Mouse (Mus musculus) neural tube, embryonic 12.5 days (tissue): Measurements from ENCODE around the gene Rnf166. TPM values are rescaled to one million over a fixed set of nuclear protein-coding genes. Genes with fewer than 3 reads are reported as not detected.

Experiments
- ATAC-seq: fragments of 200-750 bp; cut with Nextera tagmentation; 2 replicates; pipeline ENCODE4 v1.8.0; 2017; ENCODE audit warnings: low read depth, mild to moderate bottlenecking, moderate TSS enrichment, moderate library complexity; ENCODE audit not compliant: low FRiP score
- H3K27ac ChIP-seq: fragments of 300-500 bp; sonication (generic); 2 replicates; pipeline ENCODE4 v1.5.1; 2016
- H3K27me3 ChIP-seq: fragments of 300-500 bp; sonication (generic); replicated peaks from 2 replicates; pipeline ENCODE4 v1.6.1; 2016; ENCODE audit warnings: mild to moderate bottlenecking
- H3K36me3 ChIP-seq: fragments of 300-500 bp; sonication (generic); 2 replicates; pipeline ENCODE4 v1.6.1; 2016; ENCODE audit warnings: mild to moderate bottlenecking
- H3K4me1 ChIP-seq: fragments of 300-500 bp; sonication (generic); 2 replicates; pipeline ENCODE4 v1.6.1; 2016
- H3K4me2 ChIP-seq: fragments of 300-500 bp; sonication (generic); replicated peaks from 2 replicates; pipeline ENCODE4 v1.6.1; 2016; ENCODE audit warnings: mild to moderate bottlenecking
- H3K4me3 ChIP-seq: fragments of 300-500 bp; sonication (generic); 2 replicates; pipeline ENCODE4 v1.5.1; 2016
- H3K9ac ChIP-seq: fragments of 300-500 bp; sonication (generic); 2 replicates; pipeline ENCODE4 v1.6.1; 2016; ENCODE audit warnings: mild to moderate bottlenecking
- H3K9me3 ChIP-seq: fragments of 300-500 bp; sonication (generic); 2 replicates; pipeline ENCODE4 v1.6.1; 2016; ENCODE audit warnings: mild to moderate bottlenecking
- WGBS: fragments of 180-500 bp; shearing (Covaris S2); methylation state at CpG from one replicate; pipeline ENCODE4 v1.1.7; 2016; 5-methylcytosine and 5-hydroxymethylcytosine counted together
- polyA plus RNA-seq: library from polyadenylated mRNA; unstranded; fragments of >200 nt; fragmentation: Nextera tagmentation; extraction: Ambion mirVana; gene quantifications from 2 replicates; pipeline ENCODE4 v1.2.1, GENCODE M21; 2016

The Rnf166 gene
- 34.6 and 39.7 TPM in 2 replicates for polyA plus RNA-seq

DNA sequence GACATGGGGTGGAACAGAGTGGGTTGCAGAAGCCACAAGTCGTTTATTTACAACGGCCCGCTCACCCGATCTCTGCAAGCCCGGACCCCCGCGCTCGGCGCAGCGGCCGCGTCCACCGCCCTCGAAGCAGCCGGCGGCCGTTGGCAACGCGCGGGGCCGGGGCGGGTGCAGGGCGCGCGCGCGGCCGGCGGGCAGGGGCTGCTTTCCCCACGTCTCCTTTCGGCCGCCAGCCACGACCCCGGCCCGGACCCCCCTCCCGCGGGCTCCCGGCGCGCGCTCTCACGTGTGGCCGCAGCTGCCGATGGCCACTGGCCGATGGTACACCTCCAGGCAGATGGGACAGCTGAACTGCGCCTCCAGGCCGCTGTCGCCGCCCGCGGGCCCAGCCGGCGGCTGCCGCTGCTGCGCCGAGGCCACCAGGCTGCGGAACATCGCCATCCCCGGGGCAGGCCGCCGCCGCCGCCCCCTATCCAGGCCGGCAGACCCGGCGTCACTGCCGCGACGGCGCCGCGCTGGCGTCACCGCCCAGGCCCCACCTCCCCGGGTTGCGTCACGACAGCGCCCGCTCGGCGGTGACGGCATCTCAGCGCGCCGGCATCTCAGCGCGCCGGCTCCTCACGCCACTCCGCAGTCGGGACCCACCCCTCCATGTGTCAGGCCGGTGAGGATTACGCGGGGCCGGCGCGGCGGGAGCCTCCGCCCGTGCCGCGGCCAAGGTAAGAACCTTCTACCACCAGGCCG, at the start of gene Rnf166, which contains the start of gene Ctu2:
TSS of gene Rnf166 (minus strand) at position 485 of the 741 bp plus-strand sequence.
TSS of gene Ctu2 (plus strand) at position 564 of the 741 bp plus-strand sequence.
- H3K4me3 ChIP-seq = peak within 1 kb of the TSS; percentile 98
- peaks cover 42% of the 10 kb centered on the region for H3K36me3 ChIP-seq
- H3K4me2 ChIP-seq = peak within 1 kb of the TSS; percentile 94
- under 1% methylated on average over 103 of the region's 103 CpGs for WGBS
- no peaks in the 10 kb centered on the region for H3K27me3 ChIP-seq
- peaks cover 20% of the 10 kb centered on the region for H3K4me1 ChIP-seq
- H3K9me3 ChIP-seq = no peaks in the 10 kb centered on the region
- peak; percentile 92 for ATAC-seq
- peak within 1 kb of the TSS; percentile 94 for H3K9ac ChIP-seq
- H3K27ac ChIP-seq = 0 out of 2 replicates have a peak within 1 kb of the TSS, but pooled peaks have one; percentile 20

DNA sequence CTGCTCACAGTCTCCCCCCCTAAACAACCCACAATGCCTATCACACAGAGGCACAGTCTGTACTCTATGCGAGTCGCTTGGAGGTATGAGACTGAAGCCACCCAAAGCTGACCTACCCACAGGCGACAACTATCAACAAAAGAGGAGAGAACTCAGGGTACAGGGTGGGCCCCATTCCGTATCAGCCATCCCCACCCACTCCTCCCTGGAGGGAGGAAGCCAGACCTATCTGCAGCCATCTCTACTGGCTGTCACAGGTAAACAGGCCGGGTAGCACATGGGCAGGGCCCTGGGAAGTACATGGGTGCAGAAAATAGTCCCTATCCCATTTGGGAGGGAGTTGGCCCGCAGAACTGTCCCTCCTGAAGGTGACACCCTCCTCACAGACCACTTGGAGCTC, 49.1 kb upstream of the Rnf166 start:
- no peak overlapping the region for H3K4me2 ChIP-seq
- ATAC-seq = no peak
- H3K4me3 ChIP-seq = no peak overlapping the region
- H3K9me3 ChIP-seq = no peaks in the 10 kb centered on the region
- no peak overlapping the region for H3K27ac ChIP-seq
- H3K9ac ChIP-seq = no peak overlapping the region
- no peaks in the 10 kb centered on the region for H3K27me3 ChIP-seq
- WGBS = 82% methylated on average over 6 of the region's 6 CpGs
- H3K4me1 ChIP-seq = peaks cover 39% of the 10 kb centered on the region
- no peaks in the 10 kb centered on the region for H3K36me3 ChIP-seq

DNA sequence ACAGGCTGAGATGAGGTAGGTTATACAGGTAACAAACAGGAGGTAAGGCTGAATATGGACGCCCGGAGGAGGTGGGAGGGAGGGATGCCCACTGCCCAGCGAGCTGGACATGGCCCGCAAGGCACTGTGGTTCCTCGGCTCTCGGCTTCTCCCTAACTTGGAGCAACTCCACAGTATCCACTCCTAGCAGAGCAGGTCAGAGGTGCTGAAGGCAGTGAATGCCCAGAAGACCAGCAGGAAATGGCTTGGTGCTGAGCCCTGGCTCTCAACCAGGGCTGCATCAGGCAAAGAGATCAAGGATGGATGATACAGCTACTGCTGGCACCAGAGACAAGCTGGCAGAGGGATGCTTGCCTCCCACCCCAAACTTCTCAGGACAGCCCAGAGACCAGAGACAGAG, 48.6 kb upstream of the Rnf166 start:
- Histone ChIP-seq H3K9ac (no peak overlapping the region), H3K4me2 (peak overlapping the region; percentile 46), H3K27me3 (no peaks in the 10 kb centered on the region), H3K9me3 (no peaks in the 10 kb centered on the region), H3K4me3 (no peak overlapping the region), H3K4me1 (peaks cover 39% of the 10 kb centered on the region), H3K36me3 (no peaks in the 10 kb centered on the region), H3K27ac (no peak overlapping the region)
- ATAC-seq = no peak
- 81% methylated on average over 6 of the region's 6 CpGs for WGBS

DNA sequence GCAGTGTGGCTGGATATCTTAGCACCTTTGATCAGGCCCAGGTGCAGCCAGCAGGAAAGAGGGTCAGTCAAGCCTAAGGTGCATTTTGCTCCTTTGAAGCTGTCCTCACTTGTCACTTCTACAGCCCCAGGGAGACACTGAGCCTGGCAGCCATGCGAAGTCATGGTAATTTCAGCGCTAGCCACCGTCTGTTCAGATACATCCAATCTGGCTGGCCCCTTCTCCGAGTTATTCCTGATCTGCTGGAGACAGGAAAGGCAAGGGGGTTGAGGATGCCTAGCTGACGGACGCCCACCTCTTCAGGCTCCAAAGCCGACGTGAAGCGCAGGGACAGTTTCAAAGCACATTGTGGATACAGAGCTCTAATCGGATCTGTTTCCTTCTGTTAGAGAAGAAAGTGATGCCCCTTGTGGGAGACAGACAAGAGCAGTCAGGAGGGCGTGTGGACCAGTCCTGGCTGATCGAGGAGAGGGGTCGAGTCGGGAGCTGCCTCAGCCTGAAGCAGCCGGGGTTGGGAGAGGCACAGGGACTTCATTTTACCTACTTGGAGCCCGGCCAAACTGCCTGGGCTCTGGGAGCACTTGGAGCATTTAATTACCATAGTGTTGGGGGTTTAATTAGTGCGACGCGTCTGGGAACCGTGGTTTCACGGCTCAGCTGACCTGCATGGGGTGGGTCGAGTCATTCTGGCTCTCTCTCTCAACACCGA, 47.9 kb upstream of the Rnf166 start:
- ATAC-seq = peak; percentile 66
- Histone ChIP-seq H3K4me1 (peaks cover 39% of the 10 kb centered on the region), H3K36me3 (no peaks in the 10 kb centered on the region), H3K27me3 (no peaks in the 10 kb centered on the region), H3K4me3 (no peak overlapping the region), H3K4me2 (peak overlapping the region; percentile 46), H3K27ac (peak overlapping the region; percentile 50; the same call in 1 of the 2 replicates), H3K9ac (no peak overlapping the region), H3K9me3 (no peaks in the 10 kb centered on the region)
- WGBS = 17% methylated on average over 23 of the region's 23 CpGs

DNA sequence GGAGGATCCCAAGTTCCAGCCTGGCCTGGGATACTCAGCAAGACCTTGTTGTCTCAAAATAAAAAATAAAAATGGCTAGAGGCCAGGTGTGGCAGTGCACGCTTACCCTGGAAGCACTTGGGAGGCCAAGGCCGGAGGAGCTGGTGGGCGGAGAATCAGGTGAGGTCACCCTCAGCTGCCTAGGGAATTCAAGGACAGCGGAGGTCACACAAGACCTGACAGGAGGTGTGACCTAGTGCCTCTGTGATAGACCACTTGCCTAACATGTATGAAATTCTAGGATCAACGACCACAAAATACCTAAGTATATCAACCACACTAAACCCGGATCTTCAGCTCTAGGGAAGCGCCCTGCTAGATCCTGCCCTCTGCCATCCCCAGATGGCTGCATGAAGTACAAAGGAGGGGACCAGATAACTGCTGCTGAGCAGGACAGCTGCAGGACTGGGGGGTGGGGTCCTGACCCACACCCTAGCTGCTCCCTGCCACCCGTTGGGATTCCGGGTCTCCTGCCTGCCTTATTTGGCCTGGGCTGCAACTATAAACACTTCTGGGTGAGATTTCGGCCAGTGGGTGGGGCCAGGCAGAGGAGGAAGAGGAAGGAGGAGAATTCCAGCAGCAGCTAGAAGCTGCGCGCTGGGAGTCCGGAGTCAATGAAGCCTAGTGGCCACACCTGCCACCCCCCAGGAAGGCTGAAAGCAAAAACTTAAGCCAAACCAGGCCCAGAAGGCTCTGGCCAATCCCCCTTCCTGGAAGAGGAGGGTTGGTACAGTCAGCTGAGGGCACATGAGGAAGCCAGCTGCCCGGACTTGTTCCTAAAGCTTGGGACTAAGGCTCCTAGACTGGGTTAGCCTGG, 47.2 kb upstream of the Rnf166 start:
- no peak for ATAC-seq
- Histone ChIP-seq H3K9me3 (no peaks in the 10 kb centered on the region), H3K27me3 (no peaks in the 10 kb centered on the region), H3K4me3 (no peak overlapping the region), H3K4me1 (peaks cover 41% of the 10 kb centered on the region), H3K4me2 (peak overlapping the region; percentile 46), H3K9ac (0 out of 2 replicates have a peak overlapping the region, but pooled peaks have one; percentile 9), H3K36me3 (no peaks in the 10 kb centered on the region), H3K27ac (peak overlapping the region; percentile 50; the same call in 1 of the 2 replicates)
- 56% methylated on average over 14 of the region's 14 CpGs for WGBS

DNA sequence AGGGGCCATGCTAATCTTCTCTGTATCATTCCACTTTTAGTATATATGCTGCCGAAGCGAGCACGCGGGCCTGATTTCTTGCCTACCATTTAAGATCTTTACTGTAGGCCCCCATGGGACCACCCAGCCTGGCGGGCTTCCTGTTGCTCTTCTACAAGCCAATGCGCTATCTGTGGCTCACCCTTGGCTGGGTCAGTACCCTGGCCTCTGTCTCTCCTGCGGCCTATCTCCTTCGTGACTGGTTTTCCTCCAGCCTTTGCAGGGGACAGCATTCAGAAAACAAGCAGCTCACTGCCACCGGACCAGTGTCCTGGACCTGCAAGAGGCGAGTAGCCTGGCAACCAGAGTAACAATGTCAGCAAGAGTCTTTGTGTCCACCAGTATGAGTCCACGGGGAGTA, 44.7 kb upstream of the Rnf166 start:
- ATAC-seq = no peak
- no peaks in the 10 kb centered on the region for H3K27me3 ChIP-seq
- H3K36me3 ChIP-seq = no peaks in the 10 kb centered on the region
- H3K4me3 ChIP-seq = no peak overlapping the region
- H3K9me3 ChIP-seq = no peaks in the 10 kb centered on the region
- H3K9ac ChIP-seq = no peak overlapping the region
- H3K4me2 ChIP-seq = no peak overlapping the region
- WGBS = 80% methylated on average over 11 of the region's 11 CpGs
- H3K4me1 ChIP-seq = peaks cover 41% of the 10 kb centered on the region
- H3K27ac ChIP-seq = no peak overlapping the region

DNA sequence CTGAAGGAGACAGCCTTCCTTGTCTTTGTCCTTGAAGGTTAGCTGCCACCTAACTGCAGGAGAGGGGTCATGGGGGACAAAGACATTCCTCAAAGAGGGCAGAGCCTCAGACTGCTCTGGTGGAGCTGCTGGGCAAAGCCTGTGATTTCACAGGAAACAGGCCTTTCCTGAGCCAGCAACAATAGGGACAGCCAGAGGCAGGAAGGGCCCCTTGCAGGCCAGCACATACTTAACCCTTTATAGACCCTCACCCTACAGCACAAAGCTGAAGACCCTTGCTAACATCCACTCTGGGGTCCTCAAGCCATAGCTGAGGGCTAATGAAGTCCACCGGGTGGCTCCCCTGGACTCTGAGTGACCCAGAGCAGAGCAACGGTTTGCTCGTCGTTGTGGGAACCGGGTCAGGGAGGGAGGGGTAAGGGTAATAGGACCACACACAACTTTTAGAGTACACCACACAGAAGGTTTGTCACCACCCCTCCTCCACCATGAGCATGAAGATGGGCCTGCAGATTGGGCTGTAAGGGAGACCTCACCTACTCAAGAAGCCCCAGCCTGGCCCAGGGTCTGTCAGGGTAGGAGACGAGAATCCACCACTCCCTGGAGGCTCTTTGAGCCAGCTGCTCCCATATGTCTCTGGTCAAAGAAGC, 41.8 kb upstream of the Rnf166 start:
- Histone ChIP-seq H3K36me3 (no peaks in the 10 kb centered on the region), H3K9ac (no peak overlapping the region; the same call in 1 of the 2 replicates), H3K4me3 (no peak overlapping the region), H3K4me2 (no peak overlapping the region), H3K4me1 (peaks cover 14% of the 10 kb centered on the region), H3K9me3 (no peaks in the 10 kb centered on the region), H3K27me3 (no peaks in the 10 kb centered on the region), H3K27ac (no peak overlapping the region)
- ATAC-seq = no peak
- WGBS = 14% methylated on average over 6 of the region's 6 CpGs

DNA sequence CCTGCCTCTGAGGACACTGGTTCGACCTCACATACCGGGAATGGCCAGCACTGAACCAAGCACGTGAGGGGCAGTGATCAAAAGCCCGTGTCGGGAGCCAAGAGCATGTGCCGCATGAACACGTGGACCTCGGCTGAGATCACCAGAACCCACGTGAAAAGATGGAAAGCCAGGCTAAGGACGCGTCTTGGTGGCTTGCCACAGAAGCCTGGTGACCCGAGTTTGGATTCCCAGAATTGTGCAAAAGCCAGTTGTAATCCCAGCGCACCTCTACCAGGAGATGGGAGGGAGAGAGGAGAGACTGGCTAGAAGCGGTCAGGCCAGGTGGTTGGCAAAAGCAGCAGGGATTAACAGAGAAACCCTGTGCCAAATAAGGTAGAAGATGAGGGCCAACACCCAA, 39.8 kb upstream of the Rnf166 start:
- no peak overlapping the region for H3K4me3 ChIP-seq
- no peaks in the 10 kb centered on the region for H3K36me3 ChIP-seq
- H3K9ac ChIP-seq = no peak overlapping the region
- no peaks in the 10 kb centered on the region for H3K27me3 ChIP-seq
- H3K27ac ChIP-seq = no peak overlapping the region
- H3K4me2 ChIP-seq = no peak overlapping the region
- no peaks in the 10 kb centered on the region for H3K9me3 ChIP-seq
- H3K4me1 ChIP-seq = peaks cover 14% of the 10 kb centered on the region
- WGBS = 94% methylated on average over 14 of the region's 14 CpGs
- no peak for ATAC-seq

DNA sequence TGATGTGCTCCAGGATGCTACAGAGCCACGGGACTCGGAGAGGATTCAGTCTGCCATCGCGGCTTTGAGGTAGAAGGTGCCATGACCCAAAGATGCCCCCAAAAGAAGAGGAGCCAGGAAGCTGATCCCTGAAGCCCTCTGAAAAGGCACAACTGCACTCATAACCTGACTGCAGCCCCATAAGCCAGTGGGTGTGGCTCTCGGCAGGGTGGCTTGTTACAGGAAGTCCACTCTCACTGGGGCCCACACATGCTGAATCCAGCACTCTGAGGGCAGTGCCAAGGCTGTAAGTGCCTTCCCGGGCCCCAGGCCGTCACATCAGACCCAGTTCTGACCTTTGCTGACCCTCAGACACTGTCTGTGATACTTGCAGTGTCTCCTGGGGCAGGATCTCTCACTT, 36.5 kb upstream of the Rnf166 start:
- H3K9me3 ChIP-seq = no peaks in the 10 kb centered on the region
- H3K27ac ChIP-seq = no peak overlapping the region
- no peaks in the 10 kb centered on the region for H3K27me3 ChIP-seq
- H3K4me1 ChIP-seq = peaks cover 5% of the 10 kb centered on the region
- no peaks in the 10 kb centered on the region for H3K36me3 ChIP-seq
- no peak for ATAC-seq
- H3K4me2 ChIP-seq = no peak overlapping the region
- no peak overlapping the region for H3K9ac ChIP-seq
- WGBS = 75% methylated on average over 7 of the region's 7 CpGs
- no peak overlapping the region for H3K4me3 ChIP-seq

DNA sequence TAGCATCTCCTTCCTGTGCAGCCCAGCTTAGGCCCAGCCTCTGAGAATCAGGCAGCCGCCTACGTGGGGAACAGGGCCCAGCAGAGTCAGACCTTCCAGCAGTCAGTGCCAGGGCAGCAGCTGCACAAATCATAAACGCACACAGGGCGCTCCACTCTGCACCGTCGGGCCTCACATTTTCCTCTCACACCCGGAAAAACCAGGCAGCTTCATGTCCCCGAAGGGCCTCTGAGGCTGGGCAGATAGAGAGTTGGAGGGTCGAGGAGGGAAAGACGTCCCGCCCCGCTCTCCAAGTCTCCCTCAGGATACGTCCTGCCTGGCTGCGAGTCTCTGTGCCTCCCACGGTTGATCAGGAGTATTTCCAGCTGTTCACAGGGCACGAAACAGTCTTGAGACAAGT, 35.7 kb upstream of the Rnf166 start:
- Histone ChIP-seq H3K27me3 (no peaks in the 10 kb centered on the region), H3K4me1 (no peaks in the 10 kb centered on the region; the same call in 1 of the 2 replicates), H3K4me3 (no peak overlapping the region), H3K9me3 (no peaks in the 10 kb centered on the region), H3K4me2 (no peak overlapping the region), H3K36me3 (no peaks in the 10 kb centered on the region), H3K27ac (no peak overlapping the region), H3K9ac (no peak overlapping the region)
- WGBS = 75% methylated on average over 16 of the region's 16 CpGs
- ATAC-seq = no peak

DNA sequence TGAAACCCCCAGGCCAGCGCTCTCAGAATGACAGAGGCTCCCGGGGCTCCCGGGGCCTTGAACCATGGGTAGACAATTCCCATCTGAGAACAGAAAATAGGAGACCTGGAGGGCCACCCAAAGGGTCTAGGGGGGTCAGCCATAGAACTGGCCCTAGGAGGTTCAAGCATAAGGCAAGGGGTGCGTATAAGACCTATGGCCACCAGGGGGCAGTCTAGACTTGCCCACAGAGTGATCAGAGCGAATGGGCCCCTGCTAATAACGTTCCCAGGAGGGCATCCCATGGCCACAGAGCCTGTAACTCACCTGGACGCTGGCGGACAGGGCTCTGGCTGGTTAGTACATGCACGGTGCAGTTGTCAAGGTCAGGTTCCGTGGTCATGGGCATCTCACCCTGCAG, 25.0 kb upstream of the Rnf166 start:
- Histone ChIP-seq H3K4me2 (no peak overlapping the region), H3K9ac (no peak overlapping the region), H3K27me3 (no peaks in the 10 kb centered on the region), H3K36me3 (no peaks in the 10 kb centered on the region), H3K4me1 (peaks cover 3% of the 10 kb centered on the region; the same call in 1 of the 2 replicates), H3K4me3 (no peak overlapping the region), H3K27ac (no peak overlapping the region), H3K9me3 (no peaks in the 10 kb centered on the region)
- WGBS = 39% methylated on average over 10 of the region's 10 CpGs
- no peak for ATAC-seq
